Comparison of ENCODE assay signal across 22 mouse cellular contexts in the genomic region with DNA sequence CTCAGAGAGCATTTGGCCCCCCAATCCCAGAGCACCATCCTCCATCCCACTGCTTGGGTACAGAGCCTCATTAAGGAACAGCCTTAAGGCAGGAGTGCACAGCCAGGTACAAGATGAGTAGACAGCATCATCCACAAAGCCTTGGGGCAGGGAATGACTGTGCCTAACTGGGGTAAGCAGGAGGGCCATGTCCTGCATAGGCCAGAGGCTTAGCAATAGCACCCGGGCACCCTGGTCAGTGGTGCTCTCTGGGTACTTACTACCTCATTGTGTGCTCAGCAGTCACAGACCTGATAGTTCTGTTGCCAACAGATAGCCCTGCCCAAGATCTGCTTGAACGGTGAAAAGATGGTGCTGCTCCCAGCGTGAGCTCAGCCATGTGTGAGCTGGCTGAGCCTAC. TPM values are rescaled to one million over a fixed set of nuclear protein-coding genes. Genes with fewer than 3 reads are reported as not detected.
DNase-seq lines count a peak whose midpoint lies in the region; ATAC-seq lines count a peak whose summit lies in the region.
"Had no signal": no experiment of that assay in that cellular context is flagged by ENCODE, and none has a peak within 500 bp of the region (broad histone marks: within the 10 kb centered on the region; RNA-seq: fewer than 3 reads in every experiment).

No protein-coding gene starts in this region.

- peak; percentile 71 for DNase-seq in heart, adult 11 months
- no peak for DNase-seq in heart, postnatal 4 days
- peak; percentile 1 for DNase-seq in right cerebral cortex, postnatal 25 days
- no peak for DNase-seq in right cerebral cortex, adult 2 months (ENCODE audit: low spot score in 2 of 2)
- DNase-seq in testis, postnatal 10 days (ENCODE audit: low spot score): peak; percentile 30
- no peak for DNase-seq in testis, postnatal 14 days (ENCODE audit: low spot score)
- peak; percentile 6 for DNase-seq in brain, adult 2 months (ENCODE audit: low read depth, low spot score)
- DNase-seq: adrenal gland, adult 2 months; adrenal gland, adult 8-10 months; adrenal gland, postnatal 10 days; adrenal gland, postnatal 14 days; adrenal gland, postnatal 25 days; adrenal gland, postnatal 36 days; B cell, adult 2 months; cerebellum, adult 11 months; cerebellum, adult 11-12 months; cerebellum, adult 18-20 months; cerebellum, adult 2 months had no signal

- no peak for ATAC-seq in cerebellum, adult (ENCODE audit: insufficient number of reproducible peaks, low FRiP score, low TSS enrichment)
- ATAC-seq: activated CD4-positive, CD25-positive, alpha-beta regulatory T cell, adult 4 months; CD4-positive, CD25-positive, alpha-beta regulatory T cell, adult 4 months; Patski had no signal

RNA-seq across cellular contexts. Expression of a gene that starts 52.0 kb away (rescaled TPM):
- total RNA-seq in heart, postnatal 4 days (2021): 1 to 10 TPM; 1.8 to 2.0 TPM

Comparison
In these comparisons a context has a peak if more than half of its experiments do, and no peak if none do; other contexts are left out.
1. DNase-seq: peak in heart, adult 11 months (single experiment), right cerebral cortex, postnatal 25 days (single experiment), testis, postnatal 10 days (single experiment) and brain, adult 2 months (single experiment); none in heart, postnatal 4 days (single experiment), right cerebral cortex, adult 2 months (0 of 2) and testis, postnatal 14 days (single experiment).